8 mouse cellular contexts compared by ENCODE assay signal in the genomic region with DNA sequence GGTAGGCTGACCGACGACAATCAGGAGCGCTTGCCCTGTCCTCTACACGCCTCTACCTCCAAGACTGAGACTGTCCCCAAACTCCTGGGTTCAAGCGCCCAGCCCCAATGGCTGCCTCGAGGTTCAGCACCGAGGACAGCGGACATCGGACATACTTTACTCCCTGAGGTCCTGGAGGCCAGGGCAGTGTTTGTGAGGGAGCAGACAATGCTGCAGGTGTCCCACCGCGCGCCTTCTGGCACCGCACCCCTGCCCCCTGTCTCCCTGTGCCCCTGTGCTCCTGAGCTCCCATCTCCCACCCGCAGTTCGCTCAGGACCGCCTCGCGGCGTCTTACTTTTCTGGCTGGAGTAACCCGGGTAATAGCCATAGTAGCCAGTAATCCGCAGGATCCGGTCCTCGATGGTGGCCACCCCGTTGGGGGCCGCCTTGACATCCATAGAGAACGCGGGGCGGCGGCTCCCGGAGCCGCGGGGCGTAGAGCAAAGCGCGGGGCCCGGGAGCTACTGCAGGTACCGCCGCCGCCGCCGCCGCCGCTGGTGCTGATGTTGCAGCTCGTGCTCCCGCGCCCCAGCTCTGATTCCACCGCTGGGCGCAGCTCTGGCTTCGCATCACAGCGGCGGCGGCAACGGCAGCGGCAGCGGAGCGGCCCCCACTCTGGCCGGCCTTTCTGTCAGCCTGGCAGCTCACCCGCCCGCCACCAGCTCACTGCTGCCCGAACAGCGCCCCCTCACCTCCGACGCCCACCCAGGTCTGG. TPM values are rescaled to one million over a fixed set of nuclear protein-coding genes. Genes with fewer than 3 reads are reported as not detected.
DNase-seq lines count a peak whose midpoint lies in the region; ATAC-seq and TF ChIP-seq lines count a peak whose summit lies in the region.

No protein-coding gene starts in this region.

- intact Hi-C loops in left cerebral cortex, postnatal 14 days (cut with DNase I) = loop anchor here (5.0 to 10.0 kb wide), 2 partner anchors 191 to 283 kb away; no protein-coding TSS in a partner anchor

- peak overlapping the region; percentile 62 for H3K27ac ChIP-seq in hindbrain, postnatal 0 days

- no peaks in the 10 kb centered on the region for H3K9me3 ChIP-seq in hindbrain, postnatal 0 days (ENCODE audit: low read length)

- DNase-seq in adrenal gland, adult (ENCODE audit: inconsistent age in 2 of 2, low spot score in 1 of 2) = peak; percentile 74 to 92
- peak; percentile 54 to 63 for DNase-seq in cerebellum, postnatal 14 days
- DNase-seq in frontal cortex, postnatal 36 days (ENCODE audit: low spot score in 2 of 2) = peak; percentile 60
- peak; percentile 71 for DNase-seq in hindbrain, postnatal 0 days (ENCODE audit: low spot score)
- peak; percentile 26 to 40 for DNase-seq in left cerebral cortex, postnatal 14 days (ENCODE audit: low spot score in 2 of 2)
- peak; percentile 90 for DNase-seq in mesoderm, embryonic 11.5 days (ENCODE audit: low read depth, low spot score)
- DNase-seq in skeletal muscle tissue, adult 2 months (ENCODE audit: low read depth, low spot score) = peak; percentile 4

- H3K4me1 ChIP-seq in hindbrain, postnatal 0 days (ENCODE audit: insufficient read depth, low read length) = no peaks in the 10 kb centered on the region

- H3K4me3 ChIP-seq in hindbrain, postnatal 0 days (ENCODE audit: low read length) = peak overlapping the region; percentile 68

- no peaks in the 10 kb centered on the region for H3K36me3 ChIP-seq in hindbrain, postnatal 0 days (ENCODE audit: insufficient read depth, low read length)

- under 1% methylated on average over 63 of the region's 63 CpGs for WGBS in hindbrain, postnatal 0 days

- H3K9ac ChIP-seq in hindbrain, postnatal 0 days (replicated peaks; ENCODE audit: low read length) = peak overlapping the region; percentile 69

- H3K4me2 ChIP-seq in hindbrain, postnatal 0 days (ENCODE audit: low read depth, low read length) = peak overlapping the region; percentile 76

- TF ChIP-seq CTCF in hindbrain, postnatal 0 days (IDR thresholded peaks at IDR 0.05; ENCODE audit: low read depth) = peak; percentile 59

- ATAC-seq in hindbrain, postnatal 0 days = peak; percentile 81
- no peak for ATAC-seq in erythroblast, adult 5-6 weeks (replicated peaks; ENCODE audit: low FRiP score, poor library complexity, severe bottlenecking)

- H3K27me3 ChIP-seq in hindbrain, postnatal 0 days (ENCODE audit: insufficient read depth, low read length) = no peaks in the 10 kb centered on the region

RNA-seq across cellular contexts. Expression of gene Slc35f4, which starts 0.5 kb away (rescaled TPM):
- total RNA-seq in hindbrain, postnatal 0 days (2014; rRNA removed) = 25.5 and 30.9 TPM in 2 replicates
- polyA plus RNA-seq in hindbrain, postnatal 0 days (2015; fragmentation: Nextera tagmentation; extraction: Ambion mirVana) = 25.4 and 26.4 TPM in 2 replicates
- total RNA-seq in left cerebral cortex, postnatal 14 days (2021) = 10 to 100 TPM; 18.5 to 19.2 TPM
- not detected in 2 replicates for total RNA-seq in erythroblast, adult 5-6 weeks (2015; ENCODE audit: low replicate concordance)
- not detected in 2 replicates for total RNA-seq in erythroblast, adult 5-6 weeks (2017; ENCODE audit: low replicate concordance)

Comparison
In these comparisons a context has a peak if more than half of its experiments do, and no peak if none do; other contexts are left out.
1. DNase-seq: peak in every context shown above with its lines; median percentile 90 in mesoderm, embryonic 11.5 days; 83 in adrenal gland, adult; 71 in hindbrain, postnatal 0 days; 60 in frontal cortex, postnatal 36 days; 58 in cerebellum, postnatal 14 days; 33 in left cerebral cortex, postnatal 14 days; 4 in skeletal muscle tissue, adult 2 months.
2. RNA of gene Slc35f4, which starts 0.5 kb away (total RNA-seq): 25.5 to 30.9 TPM in hindbrain, postnatal 0 days and 18.5 to 19.2 TPM in left cerebral cortex, postnatal 14 days; not detected in erythroblast, adult 5-6 weeks; every median in the first group is over 10 times any median in the second.